Mouse (Mus musculus) large intestine, adult 2 months (tissue): ENCODE results near the gene Cd177. TPM values are rescaled to one million over a fixed set of nuclear protein-coding genes. Genes with fewer than 3 reads are reported as not detected.

ENCODE experiments used
- polyA plus RNA-seq: library from polyadenylated mRNA; depleted of rRNA; stranded (reverse); fragments of >200 nt; gene quantifications from 2 replicates; pipeline ENCODE4 v1.2.3, GENCODE M21; 2012; rRNA removed

Gene Cd177
- polyA plus RNA-seq, 1 experiment: 21.8 TPM

Other genes with a start within 250 kb of the Cd177 start
- gene AC161166.1, start 247.9 kb downstream of the Cd177 start, polyA plus RNA-seq: not detected in 2 replicates
- 7.6 and 10.8 TPM in 2 replicates for gene Irgq, start 229.6 kb downstream of the Cd177 start, polyA plus RNA-seq
- 0.23 TPM in 1 of 2 replicates, not detected in the other for gene Pinlyp, start 214.2 kb downstream of the Cd177 start, polyA plus RNA-seq
- gene Xrcc1, start 214.0 kb downstream of the Cd177 start, polyA plus RNA-seq: 27.8 and 36.0 TPM in 2 replicates
- 56.6 and 77.6 TPM in 2 replicates for gene Ethe1, start 172.8 kb downstream of the Cd177 start, polyA plus RNA-seq
- gene Zfp575, start 172.7 kb downstream of the Cd177 start, polyA plus RNA-seq: 0.16 and 0.29 TPM in 2 replicates
- gene Phldb3, start 149.5 kb downstream of the Cd177 start, polyA plus RNA-seq: 4.1 and 4.8 TPM in 2 replicates
- gene Lypd3, start 123.8 kb downstream of the Cd177 start, polyA plus RNA-seq: 0.14 and 0.25 TPM in 2 replicates
- gene Tex101, start 83.6 kb downstream of the Cd177 start, polyA plus RNA-seq: not detected in 2 replicates
- gene BC049730, start 51.1 kb downstream of the Cd177 start, polyA plus RNA-seq: not detected in 2 replicates
- gene Gm4763, start 33.4 kb downstream of the Cd177 start, polyA plus RNA-seq: not detected in 2 replicates
- 23.2 and 28.2 TPM in 2 replicates for gene Ceacam10, start 16.9 kb upstream of the Cd177 start, polyA plus RNA-seq
- gene Gm9844, start 101.9 kb upstream of the Cd177 start, polyA plus RNA-seq: 4.1 and 5.9 TPM in 2 replicates
- not detected in 2 replicates for gene Lypd4, start 109.6 kb upstream of the Cd177 start, polyA plus RNA-seq
- not detected in 2 replicates for gene Dmrtc2, start 109.7 kb upstream of the Cd177 start, polyA plus RNA-seq
- 648 and 720 TPM in 2 replicates for gene Rps19, start 124.1 kb upstream of the Cd177 start, polyA plus RNA-seq
- gene Cd79a, start 137.1 kb upstream of the Cd177 start, polyA plus RNA-seq: 60.4 and 84.9 TPM in 2 replicates
- 114 and 145 TPM in 2 replicates for gene Arhgef1, start 142.6 kb upstream of the Cd177 start, polyA plus RNA-seq
- not detected in 2 replicates for gene Gm4881, start 184.2 kb upstream of the Cd177 start, polyA plus RNA-seq
- 189 and 214 TPM in 2 replicates for gene Rabac1, start 212.4 kb upstream of the Cd177 start, polyA plus RNA-seq
- 1.8 and 3.3 TPM in 2 replicates for gene Atp1a3, start 245.6 kb upstream of the Cd177 start, polyA plus RNA-seq